Mouse (Mus musculus): ENCODE data around the gene Samt3. TPM values are rescaled to one million over a fixed set of nuclear protein-coding genes. Genes with fewer than 3 reads are reported as not detected.

Samt3 gene
- not detected in 2 replicates for polyA plus RNA-seq (2016; fragmentation: Nextera tagmentation; extraction: Ambion mirVana)

DNA sequence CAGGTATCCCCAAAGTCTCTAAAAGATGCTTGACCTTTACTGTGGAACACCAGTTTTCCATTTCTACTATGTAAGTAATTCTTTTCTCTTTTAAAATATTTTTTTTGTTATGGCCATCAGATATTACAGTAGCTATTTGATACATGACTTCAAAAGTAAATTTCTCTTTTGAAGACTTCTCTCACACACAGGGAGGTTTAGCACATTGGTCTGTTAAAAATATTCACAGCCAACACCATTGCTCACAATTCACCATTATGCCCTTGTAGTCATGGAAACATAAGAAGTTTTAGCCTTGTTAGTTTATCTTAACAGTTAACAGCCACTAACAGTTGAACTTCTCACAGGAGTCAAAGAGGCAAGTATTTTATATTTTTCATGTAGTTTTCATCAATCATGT, at the start of gene Samt3:
TSS of gene Samt3 (plus strand) at position 301 of the 400 bp plus-strand sequence.
- no peak within 1 kb of the TSS for H3K27ac ChIP-seq
- no peaks in the 10 kb centered on the region for H3K9me3 ChIP-seq
- no peak for ATAC-seq (ENCODE audit: insufficient number of reproducible peaks, insufficient read depth, low FRiP score, low TSS enrichment)
- no peak within 1 kb of the TSS for H3K4me2 ChIP-seq (replicated peaks)
- H3K4me3 ChIP-seq, result no peak within 1 kb of the TSS
- no peaks in the 10 kb centered on the region for H3K36me3 ChIP-seq
- H3K27me3 ChIP-seq, result no peaks in the 10 kb centered on the region
- no peaks in the 10 kb centered on the region for H3K4me1 ChIP-seq
- H3K9ac ChIP-seq, result no peak within 1 kb of the TSS

GRCm38 (mm10) chrX:86016591-86016990, 27.4 kb upstream of the Samt3 start:
- no peak for ATAC-seq (ENCODE audit: insufficient number of reproducible peaks, insufficient read depth, low FRiP score, low TSS enrichment)
- WGBS, result 36% methylated on average over 1 of the region's 1 CpGs
- no peak overlapping the region for H3K27ac ChIP-seq
- H3K36me3 ChIP-seq, result no peaks in the 10 kb centered on the region
- H3K4me1 ChIP-seq, result no peaks in the 10 kb centered on the region
- no peak overlapping the region for H3K4me2 ChIP-seq (replicated peaks)
- no peaks in the 10 kb centered on the region for H3K27me3 ChIP-seq
- no peak overlapping the region for H3K4me3 ChIP-seq
- no peaks in the 10 kb centered on the region for H3K9me3 ChIP-seq
- H3K9ac ChIP-seq, result no peak overlapping the region

DNA sequence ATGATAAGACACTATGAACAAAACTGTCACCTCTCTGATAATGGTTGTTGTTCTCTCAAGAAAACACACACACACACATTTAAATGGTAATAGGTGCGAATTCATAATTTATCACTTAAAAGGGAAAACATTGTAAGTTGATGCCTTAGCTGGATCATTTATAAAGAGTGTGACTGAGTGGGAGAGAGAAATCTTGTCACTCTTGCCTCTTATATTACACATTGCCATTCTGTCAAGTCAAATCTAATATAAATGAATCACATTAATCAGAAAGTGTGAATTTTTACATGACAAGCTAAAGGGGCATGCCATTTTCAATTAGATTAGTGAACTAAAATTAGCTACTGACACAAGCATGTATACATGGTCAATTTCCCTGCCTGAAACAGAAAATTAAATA, 44.7 kb downstream of the Samt3 start:
- Histone ChIP-seq H3K9ac (no peak overlapping the region), H3K9me3 (no peaks in the 10 kb centered on the region), H3K27ac (no peak overlapping the region), H3K4me3 (no peak overlapping the region), H3K27me3 (no peaks in the 10 kb centered on the region), H3K36me3 (no peaks in the 10 kb centered on the region), H3K4me1 (no peaks in the 10 kb centered on the region), H3K4me2 (replicated peaks) (no peak overlapping the region)
- WGBS, result 68% methylated on average over 1 of the region's 1 CpGs
- ATAC-seq (ENCODE audit: insufficient number of reproducible peaks, insufficient read depth, low FRiP score, low TSS enrichment), result no peak

Other genes starting within 250 kb of the Samt3 start
- 0.08 and 0.12 TPM in 2 replicates for gene 5430427O19Rik, start 173.8 kb upstream of the Samt3 start, polyA plus RNA-seq (2016; fragmentation: Nextera tagmentation; extraction: Ambion mirVana)
- 0.24 and 0.32 TPM in 2 replicates for gene Nr0b1, start 147.6 kb downstream of the Samt3 start, polyA plus RNA-seq (2016; fragmentation: Nextera tagmentation; extraction: Ambion mirVana)

All from embryonic facial prominence, embryonic 12.5 days (tissue).